Mouse (Mus musculus) urinary bladder, postnatal 25 days (tissue): Measurements from ENCODE around the gene Syt11.
"Not testable (repeated sequence)": the region's sequence is repeated elsewhere in the genome, so short reads cannot be mapped to it uniquely, and the experiment has no call there.

ENCODE experiments used
- DNase-seq: peaks from one replicate; pipeline ENCODE4 v3.0.0; 2022; ENCODE audit warnings: low spot score

Gene Syt11

DNA sequence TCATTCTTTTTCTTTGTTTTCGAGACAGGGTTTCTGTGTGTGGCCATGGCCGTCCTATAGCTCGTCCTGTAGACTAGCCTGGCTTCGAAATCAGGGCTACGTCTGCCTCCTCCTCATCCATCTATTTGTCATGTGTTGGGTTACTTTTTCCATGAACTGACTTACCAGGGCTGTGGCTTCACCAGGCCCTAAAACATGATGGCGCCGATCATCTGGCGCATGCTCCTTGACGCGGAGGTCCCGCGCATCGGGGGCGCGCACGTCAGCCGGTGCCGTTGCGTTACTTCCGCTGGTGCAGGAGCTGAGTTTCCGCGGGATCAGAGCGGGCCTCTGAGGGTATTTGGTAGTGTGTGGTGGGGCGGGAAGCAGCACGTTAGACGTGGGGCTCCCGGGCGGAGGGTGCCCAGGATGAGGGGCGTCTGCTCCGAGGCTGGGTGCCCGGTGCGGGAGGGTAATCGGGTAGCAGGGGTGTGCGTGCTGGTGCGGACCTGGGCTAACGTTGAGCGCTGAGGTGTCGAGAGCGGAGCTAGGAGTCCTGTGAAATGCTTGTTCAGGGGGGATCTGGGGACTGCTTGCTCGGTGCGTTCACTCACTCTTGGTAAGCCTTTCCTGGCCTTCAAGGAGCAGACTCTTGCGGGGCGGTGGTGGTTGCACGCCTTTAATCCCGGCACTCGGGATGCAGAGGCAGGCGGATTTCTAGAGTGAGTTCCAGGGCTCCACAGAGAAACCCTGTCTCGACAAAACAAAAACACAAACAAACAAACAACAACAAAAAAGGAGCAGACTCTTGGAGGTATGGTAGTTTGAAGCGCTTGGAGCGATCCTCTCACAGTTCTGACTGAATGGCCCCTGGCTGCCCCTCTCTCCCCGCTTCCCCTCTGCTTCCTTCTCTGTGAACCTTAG lies at the start of gene Syt11:
Gene Syt11 (minus strand): TSS at position 226 of the 903 bp plus-strand sequence.
- DNase-seq, result peak; percentile 21

DNA sequence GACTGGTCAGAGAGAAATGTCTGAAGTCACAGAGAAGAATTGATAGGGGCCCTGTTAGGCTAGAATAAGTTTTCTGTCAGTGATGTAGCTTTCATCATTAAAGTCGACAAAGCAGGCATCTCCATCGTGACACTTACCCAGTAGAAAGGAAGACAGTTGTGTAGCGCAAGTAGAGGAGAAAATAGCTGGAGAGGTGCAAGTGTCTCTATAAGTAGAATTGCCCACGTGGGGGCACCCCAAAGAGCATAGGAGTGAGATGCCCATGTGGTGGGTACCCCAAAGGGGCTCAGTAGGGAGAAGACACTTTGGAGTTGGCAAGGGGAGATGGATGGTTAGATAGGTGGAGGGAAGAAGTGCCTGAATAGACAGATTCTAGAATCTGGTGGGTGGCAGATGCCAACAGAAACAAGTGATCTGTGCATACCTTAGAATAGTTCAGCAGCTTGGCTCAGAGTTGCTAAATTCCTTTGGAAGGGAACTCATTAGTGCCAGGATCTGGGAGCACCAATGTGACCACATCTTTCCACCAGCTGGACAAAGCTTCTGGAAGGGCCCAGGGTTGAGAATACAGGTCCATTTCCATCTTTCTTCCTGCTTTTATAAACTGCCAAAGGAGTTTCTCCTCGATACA lies 29.1 kb upstream of the Syt11 start:
- DNase-seq, result no peak

DNA sequence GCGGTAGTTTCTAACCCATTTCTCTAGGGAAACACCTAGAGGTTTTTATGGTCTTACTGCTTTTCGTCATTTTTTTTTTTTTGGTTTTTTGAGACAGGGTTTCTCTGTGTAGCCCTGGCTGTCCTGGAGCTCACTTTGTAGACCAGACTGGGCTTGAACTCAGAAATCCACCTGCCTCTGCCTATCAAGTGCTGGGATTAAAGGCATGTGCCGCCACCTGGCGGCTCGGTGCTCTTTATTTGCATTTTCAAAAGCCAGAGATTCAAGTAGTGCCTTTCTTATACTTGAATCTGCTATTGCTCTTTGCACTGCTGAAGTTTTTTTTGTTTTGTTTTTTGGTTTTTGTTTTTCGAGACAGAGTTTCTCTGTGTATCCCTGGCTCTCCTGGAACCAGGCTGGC lies 22.5 kb upstream of the Syt11 start:
- DNase-seq, result not testable (repeated sequence)

DNA sequence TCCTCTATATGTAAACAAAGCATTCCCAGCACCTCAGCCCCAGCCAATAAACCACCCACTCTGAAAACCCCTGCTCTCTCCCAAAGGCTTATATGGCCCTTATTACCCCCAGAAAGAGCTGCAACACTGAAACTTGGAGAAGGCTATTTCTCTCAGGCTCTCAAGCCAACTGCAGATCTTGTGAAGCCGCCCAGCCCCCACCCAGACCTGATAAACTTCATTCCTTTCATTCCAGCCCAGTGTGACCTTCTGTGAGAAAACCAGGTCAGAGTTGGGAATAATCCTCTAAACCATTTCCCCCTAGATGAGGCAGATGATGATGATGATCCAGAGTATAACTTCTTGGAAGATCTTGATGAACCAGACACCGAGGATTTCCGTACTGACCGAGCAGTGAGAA lies 13.1 kb upstream of the Syt11 start:
- not testable (repeated sequence) for DNase-seq

DNA sequence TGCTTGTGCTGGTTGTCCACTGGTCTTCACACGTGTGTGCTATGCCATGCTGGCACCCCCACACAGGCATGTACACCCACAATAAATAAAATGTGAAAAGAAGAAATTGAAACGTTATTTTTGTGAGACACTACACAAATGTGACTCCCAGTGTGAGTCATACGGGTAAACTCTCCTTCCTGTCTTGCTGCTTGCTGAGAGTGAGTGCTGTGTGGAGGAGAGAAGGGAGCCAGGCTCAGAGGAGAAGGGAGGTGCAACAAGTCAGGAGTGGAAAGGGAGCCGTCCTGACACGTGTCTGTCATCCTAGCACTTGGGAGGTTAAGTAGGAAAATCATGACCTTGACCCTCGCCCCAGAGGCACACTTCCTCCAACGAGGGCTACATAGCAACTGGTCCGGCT lies 11.8 kb upstream of the Syt11 start:
- not testable (repeated sequence) for DNase-seq

DNA sequence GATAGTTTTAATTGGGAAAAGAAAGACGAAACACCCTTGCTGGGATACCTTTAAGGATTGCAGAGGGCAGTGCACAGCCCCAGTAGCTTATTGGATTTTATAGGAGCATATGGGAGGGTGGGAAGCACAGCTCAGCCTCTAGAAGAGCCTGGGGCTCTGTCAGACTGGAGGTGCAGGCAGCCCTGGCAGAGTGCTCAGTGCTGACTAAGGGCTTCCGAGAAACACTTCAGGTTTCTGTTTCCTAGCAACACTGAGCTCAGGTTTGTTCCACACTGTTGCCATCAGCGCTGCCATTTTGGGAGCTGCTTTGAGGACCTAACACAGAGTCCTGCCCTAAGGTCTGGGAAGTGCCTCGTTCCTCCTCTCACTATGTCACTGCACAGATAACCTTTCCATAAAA lies 11.4 kb upstream of the Syt11 start:
- not testable (repeated sequence) for DNase-seq

DNA sequence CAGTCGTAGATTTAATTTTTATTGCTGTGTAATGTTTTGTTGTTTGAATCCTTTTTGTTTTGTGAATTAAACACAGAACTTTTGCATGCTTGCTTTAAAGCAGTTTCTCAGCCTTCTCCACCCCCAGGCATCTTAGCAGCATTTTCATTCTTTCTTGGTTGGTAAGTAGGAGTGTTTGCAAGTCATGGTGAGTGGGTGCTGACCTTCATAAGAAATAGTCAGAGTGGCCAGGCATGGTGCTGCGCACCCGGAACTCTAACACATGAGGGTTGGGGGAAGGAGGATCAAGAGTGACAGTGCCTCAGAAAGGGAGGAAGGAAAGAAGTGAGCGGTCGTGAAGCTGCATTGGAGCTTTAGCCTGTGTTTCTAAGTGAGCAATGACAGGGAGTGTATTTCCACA lies 9.9 kb upstream of the Syt11 start:
- no peak for DNase-seq

DNA sequence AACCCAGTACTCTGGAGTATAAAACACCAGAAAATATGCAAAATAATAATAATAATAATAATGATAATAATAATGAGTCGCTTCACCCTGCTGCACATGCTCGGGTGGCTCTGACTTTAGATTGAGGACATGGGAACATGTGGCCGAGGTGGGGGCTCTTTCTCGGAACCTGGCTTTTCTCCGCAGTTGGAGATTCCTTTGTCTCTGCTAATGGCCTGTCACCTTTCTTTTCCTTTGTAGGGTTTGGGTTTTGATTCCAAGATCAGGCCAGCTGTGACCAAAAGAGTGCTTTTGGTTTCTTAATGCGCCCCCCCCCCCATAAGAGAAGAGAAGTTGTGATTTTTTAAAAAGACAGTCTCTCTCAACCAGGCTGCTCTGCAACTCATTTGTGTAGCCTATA lies 1.8 kb downstream of the Syt11 start:
- DNase-seq, result not testable (repeated sequence)

DNA sequence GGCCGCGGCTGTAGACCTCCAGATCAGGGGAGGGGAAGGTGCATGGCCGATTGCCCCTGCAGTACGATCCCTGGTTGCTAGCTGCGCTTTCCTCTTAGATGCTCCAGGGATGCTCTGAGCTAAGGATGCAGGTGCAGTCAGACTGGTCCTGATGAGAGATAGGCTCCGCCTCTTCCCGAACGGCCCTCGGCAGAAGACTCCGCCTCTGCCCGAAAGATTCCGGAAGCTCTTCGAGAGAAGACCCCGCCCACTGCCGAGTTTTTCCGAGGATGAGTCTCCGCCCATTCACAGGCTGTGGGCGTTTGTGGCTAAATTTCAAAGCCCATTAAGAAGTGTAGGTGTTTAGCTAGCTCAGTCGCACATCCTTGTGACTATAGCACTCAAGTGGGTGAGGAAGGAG lies 2.6 kb downstream of the Syt11 start:
- DNase-seq, result peak; percentile 69

DNA sequence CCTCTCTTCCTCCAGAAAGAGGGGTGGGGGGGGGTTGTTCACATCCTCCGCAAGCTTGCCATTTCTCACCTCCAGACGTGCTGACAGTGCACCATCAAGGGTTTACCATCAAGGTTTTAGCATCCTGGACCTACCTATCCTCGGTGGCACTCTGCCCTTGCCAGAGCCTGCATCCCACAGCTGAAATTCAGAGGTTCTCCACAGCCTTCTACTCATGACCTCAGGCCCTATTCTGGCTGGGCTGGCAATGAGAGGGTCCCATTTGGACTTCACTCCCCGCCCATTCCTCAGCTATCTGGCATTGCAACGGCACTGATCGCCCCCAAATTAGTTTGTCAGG lies 3.1 kb downstream of the Syt11 start:
- not testable (repeated sequence) for DNase-seq

DNA sequence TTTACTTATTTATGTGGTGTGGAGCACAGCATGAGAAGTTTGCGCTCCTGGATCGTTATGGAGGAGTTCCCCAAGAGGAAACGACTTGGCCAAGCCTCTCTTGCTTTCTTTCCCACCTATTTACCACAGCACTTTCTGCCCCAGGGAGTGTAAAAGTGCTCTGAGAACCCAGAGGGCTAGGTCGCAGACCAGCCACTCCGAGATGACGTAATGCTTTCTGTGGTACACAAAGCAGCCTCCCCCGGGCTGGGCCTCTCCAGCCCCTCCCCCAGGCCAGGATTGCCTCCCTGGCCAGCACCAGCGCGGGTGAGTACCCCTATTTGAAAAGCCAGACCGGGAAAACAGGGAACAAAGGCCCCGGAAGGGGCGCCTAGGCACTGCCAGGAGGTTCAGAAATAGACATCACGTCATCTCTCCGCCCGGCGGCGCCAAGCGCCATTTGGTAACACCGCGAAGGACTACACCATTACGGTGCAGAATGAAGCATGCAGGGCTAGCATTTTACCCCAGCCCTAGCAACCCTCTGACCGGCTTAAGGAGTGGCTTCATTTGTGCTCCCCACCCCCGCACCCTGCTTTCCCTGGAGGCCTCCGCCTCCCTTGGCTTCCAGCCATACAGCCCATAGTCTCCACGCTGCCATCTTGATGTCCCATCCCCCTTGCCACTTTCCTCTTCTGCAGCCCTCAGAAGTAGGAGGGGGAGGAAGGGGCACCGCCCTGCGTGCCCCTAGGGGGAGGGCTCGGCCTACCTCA lies 3.6 kb downstream of the Syt11 start:
- DNase-seq, result not testable (repeated sequence)

DNA sequence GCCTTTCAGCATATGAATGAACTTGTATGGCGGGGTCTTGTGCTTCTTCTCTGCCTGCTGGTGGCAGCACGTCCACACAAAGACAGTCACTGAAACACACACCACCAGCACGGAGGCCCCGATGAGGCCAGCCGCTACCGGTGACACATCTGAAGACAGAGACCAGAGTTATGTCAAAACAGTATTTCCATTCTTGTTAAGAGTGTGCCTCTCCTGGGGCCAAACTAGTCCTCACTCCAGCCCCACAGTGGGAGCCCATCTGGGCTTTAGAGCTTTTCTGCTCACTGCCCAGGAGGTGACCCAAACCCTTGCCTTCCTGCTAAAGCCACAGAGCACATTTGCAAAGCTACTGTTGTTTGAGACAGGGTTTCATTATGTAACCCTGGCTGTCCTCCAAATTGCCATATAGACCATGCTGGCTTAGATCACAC lies 12.5 kb downstream of the Syt11 start:
- no peak for DNase-seq

DNA sequence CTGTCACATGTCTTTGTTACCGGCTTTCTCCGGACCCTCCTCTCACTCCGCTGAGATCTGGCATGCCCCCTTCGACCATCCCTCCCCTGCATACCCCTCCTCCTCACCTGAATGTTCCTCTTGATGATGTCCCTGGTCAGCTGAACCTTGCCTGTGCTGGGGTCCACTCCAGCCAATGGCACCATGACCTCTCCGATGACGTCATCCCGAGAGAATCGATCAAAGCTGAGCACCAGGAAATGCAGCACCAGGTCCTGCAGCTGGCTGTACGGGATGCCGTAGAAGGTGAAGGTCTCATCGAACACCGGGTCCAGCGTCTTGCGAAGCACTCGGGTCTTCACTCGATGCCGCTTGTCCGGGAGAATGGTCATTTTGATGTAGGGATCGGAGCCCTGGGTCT lies 13.3 kb downstream of the Syt11 start:
- DNase-seq, result no peak

DNA sequence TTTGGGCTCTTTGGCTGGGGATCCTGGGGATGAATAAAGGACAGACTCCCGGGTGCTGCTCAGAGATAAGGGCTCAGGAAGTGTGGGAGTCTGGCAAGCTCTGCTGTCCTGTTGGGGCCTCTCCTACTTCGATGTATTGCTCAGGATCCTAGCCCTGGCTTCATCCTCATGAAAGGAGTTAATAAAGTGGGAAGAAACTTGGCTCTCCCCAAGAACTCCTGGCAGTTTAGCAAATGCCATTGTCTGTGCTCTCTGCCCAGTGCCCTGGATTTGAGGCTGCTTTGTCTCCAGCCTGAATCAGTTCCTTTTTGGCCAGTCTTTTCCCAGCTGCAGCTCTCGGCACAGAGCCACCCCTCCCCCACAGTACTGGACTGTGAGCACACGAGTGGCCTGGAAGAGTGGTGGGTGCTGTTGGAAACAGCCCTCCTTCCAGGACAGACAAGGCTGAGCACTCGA lies 16.9 kb downstream of the Syt11 start:
- peak; percentile 19 for DNase-seq

DNA sequence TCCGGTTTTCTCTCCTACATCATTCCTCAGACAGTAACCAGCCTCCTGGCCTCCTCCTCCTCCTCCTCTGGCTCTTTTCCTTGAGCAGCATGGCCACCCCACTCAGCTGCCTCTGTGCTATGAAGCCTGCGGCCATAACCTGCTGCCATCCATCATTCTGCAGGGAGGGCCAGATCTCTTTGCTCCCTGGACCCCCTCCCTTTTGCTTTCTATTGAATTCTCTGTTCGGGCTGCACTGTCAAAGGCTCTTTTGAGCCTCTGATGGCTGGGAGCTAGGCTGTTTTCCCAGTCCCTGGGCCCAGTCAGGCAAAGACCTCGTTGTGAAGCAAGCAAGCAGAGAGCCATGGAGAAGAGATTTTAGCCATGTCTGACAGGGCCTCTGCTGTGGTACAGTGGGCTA lies 18.7 kb downstream of the Syt11 start:
- no peak for DNase-seq

DNA sequence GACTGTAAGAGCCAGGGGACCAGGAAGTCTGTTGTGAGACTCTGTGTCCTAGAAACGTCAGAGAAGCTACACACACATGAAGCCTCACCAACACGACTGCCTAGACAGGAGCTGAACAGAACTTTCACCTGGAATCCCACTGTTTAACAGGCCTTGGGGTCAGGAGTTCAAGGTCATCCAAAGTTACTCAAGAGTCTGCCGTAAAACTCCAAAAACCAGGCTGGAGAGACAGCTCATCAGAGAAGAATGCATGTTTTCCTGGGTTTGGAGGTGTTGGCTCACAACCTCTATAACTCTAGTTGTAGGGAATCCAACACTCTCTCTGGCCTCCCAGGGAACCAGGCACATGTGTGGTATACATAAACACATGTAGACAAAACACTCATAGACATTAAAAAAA lies 19.4 kb downstream of the Syt11 start:
- DNase-seq, result no peak

DNA sequence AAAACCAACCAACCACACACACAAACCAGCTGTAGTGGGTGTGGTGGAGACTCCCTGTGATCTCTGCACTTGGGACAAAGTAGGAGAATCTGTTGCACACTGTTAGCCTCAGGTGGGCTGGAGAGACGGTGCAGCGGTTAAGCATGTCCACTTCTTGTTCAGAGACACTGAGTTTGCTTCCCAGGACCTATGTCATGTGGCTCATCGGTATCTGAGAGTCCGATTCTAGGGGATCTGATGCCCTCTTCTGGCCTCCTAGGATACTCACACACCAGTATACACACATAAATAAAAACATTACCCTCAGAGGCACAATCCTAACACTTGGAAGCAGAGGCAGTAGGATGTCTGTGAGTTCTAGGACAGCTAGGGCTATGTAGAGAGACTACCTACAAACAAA lies 20.7 kb downstream of the Syt11 start:
- no peak for DNase-seq

DNA sequence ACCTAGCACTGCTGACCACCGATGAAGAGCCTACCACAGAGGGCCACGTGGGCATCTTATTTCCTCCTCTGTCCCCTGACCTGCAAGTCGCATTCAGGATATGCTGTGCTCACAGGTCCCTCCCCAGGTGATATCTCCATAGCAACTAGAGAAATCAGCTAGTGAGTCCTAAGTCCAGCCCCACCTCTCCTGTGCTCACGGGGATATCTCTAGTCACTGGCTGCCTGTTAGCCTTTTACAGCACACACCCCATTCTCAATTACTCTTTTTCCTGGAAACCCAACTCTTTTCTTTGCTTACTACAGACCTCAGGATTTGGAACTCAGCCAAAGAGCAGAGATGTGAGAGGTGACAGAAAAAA lies 28.1 kb downstream of the Syt11 start:
- DNase-seq, result no peak

DNA sequence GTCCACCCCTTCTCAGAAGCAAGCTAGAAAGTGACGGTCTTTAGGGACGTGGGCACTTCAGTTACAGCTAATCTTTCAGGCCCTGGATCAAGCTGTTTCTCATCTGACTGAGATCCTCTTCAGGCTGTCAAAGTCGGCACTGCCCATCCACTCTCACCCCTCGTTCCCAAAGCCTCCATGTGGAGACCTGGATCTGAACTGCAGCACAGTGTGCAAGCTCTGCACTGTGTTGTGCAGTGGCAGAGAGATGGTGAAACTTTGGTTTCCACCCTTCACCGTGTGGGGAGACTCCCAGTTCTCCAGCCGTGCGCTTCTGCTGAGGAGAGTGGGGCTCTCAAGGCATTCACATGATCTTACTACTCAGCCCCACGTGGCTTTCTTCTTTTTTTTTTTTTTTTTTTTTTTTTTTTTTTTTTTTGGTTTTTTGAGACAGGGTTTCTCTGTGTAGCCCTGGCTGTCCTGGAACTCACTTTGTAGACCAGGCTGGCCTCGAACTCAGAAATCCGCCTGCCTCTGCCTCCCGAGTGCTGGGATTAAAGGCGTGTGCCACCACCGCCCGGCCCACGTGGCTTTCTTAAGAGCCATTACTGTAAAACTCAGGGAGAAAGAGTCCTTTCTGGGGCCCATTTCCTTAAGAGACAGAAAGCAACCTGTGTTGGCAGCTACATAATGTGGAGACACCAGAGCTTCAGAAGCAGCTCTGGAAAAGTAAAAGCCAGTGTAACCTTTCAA lies 28.7 kb downstream of the Syt11 start:
- no peak for DNase-seq

DNA sequence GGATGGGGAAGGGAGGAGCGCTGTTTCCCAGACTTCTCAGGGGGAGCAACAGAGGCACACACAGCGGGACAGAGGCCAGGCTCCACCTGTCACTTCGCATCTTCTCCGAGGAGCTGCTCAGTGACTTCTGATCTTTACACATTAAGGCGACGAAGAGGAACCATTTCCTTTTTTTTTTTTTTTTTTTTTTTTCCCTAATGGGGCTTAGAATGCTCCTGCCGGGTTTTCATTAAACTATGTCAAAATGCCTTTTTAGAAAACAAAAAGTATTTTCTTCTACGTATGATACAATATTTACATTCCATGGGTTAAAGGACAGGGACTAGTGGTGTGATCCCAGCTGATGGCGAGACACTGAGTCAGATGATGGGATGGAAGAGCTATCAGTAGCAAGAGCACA lies 29.4 kb downstream of the Syt11 start:
- no peak for DNase-seq

DNA sequence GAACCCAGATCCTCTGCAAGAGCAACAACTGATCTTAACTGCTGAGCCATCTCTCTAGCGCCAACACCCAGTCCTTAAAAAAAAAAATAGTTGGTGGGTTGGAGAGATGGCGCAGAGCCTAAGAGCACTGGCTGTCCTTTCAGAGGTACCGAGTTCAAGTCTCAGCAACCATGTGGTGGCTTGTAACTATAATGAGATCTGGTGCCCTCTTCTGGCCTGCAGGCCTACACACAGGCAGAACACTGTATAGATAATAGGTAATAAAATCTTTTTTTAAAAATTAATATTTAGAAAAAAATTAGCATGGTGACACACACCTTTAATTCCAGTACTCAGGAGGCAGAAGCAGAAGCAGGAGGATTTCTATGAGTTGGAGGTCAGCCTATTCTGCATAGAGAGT lies 34.8 kb downstream of the Syt11 start:
- DNase-seq, result no peak

DNA sequence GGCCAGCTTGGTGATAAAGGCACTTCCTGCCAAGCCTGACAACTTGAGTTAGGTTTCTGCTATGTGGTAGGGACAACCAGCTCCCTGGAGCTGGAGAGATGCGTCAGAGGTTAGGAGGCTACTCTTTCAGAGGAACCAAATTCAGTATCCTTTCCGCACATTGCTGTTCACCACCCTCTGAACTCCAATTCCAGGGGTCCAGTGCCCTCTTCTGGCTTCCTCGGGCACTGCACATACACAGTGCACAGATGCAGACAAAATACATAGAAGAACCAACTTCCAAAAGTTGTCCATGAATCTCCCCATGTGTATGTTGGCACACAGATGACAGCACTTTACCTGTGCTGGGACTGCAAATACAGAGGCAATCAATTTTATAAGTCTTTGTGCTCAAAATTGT lies 36.3 kb downstream of the Syt11 start:
- peak; percentile 59 for DNase-seq
